Mouse (Mus musculus): ENCODE measurements at regions not wholly inside any gene's neighbourhood (a gene's known extent, or its start where the extent isn't known, plus 50 kb on each side); places are given as distances from the start of the nearest gene placed in this dataset.

GRCm38 (mm10) chr9:51518376-51518775, 189.7 kb upstream of the 1810046K07Rik start:
- peak; percentile 32 for DNase-seq (ENCODE audit: low read depth, low spot score)

GRCm38 (mm10) chr9:51523471-51523870, 194.8 kb upstream of the 1810046K07Rik start:
- no peak for DNase-seq (ENCODE audit: low read depth, low spot score)

DNA sequence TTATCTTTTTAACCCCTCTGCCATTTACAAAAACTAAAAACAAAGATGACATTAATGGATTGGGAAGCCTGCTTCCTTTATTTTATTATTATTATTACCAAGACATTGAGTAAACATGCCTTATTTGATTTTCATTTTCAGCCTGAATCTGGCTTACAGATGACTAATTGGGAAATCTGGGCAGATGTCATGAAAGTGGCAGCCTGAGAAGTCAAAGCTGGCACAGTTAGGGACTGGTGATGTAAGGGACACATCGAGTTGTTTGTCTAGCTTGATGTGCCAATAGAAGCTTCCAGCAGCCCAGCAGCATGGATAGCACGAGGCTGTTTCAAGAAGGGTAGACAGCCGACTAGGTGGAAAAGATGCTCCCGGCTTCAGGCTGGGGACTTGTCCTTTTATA, 197.2 kb upstream of the 1810046K07Rik start:
- DNase-seq (ENCODE audit: low read depth, low spot score): no peak

GRCm38 (mm10) chr9:51538894-51539293, 210.2 kb upstream of the 1810046K07Rik start:
- DNase-seq (ENCODE audit: low read depth, low spot score): no peak

DNA sequence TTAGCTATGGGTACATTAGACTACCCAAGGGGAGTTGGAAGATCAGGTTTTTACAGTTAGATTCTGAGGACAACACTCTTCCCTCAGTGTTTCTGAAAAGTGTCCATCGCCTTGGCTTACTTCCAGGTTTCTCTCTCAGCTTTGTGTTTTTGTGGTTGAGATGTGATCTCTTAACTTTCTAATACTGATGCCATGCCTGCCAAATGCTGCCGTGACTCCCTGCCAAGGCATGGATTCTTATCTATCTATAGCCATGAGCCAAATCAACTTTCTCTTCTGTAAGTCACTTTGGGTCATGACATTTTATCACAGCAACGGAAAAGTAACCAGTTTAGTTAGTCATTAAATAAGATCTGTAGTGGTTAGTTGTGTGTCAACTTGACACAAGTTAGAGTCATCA, 213.2 kb upstream of the 1810046K07Rik start:
- DNase-seq (ENCODE audit: low read depth, low spot score): no peak

GRCm38 (mm10) chr9:51572040-51572439, 193.1 kb upstream of the Arhgap20 start:
- DNase-seq (ENCODE audit: low read depth, low spot score): peak; percentile 23

- no peak for DNase-seq (ENCODE audit: low read depth, low spot score)
These were observed 183.5 kb upstream of the Arhgap20 start for GRCm38 (mm10) chr9:51581601-51582000.

DNA sequence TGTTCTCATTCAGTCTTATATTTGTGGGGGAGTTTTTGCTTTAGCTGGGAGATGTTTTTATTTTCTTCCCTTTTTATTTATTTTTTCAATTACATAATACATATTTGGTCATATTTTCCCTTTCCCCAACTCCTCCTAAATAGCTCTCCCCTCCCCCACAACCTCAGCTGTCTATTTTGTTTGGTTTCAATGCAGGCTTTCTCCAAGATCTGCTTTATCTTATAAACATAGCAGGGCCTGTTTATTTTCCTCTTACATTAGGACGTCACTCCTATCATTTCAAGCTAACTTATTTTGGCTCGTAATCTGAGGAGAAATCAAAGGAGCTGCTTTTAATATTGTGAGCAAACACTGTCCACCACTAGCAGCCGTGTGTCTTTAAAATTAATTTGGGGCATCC, 171.4 kb upstream of the Arhgap20 start:
- DNase-seq (ENCODE audit: low read depth, low spot score): no peak

GRCm38 (mm10) chr9:51598706-51599105, 166.4 kb upstream of the Arhgap20 start:
- DNase-seq (ENCODE audit: low read depth, low spot score): peak; percentile 32

DNA sequence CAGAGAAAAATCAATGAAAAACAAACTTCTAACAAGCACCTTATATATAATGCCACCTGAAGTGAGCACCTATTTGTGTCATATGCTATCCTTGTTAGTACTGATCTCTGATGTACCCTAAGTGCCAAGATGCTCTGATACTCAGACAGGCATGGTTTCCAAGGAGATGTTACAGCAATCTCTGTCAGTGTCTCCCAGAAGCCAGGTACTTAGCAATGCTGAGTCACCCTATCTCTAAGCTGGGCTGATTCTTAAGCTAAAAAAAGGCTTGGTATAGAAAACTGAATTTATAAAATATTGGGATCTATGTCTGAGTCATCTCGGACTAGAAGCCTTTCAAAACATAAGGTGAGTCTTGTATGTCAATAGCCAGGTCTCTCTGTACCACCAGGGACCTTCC, 157.0 kb upstream of the Arhgap20 start:
- DNase-seq (ENCODE audit: low read depth, low spot score): peak; percentile 63

DNA sequence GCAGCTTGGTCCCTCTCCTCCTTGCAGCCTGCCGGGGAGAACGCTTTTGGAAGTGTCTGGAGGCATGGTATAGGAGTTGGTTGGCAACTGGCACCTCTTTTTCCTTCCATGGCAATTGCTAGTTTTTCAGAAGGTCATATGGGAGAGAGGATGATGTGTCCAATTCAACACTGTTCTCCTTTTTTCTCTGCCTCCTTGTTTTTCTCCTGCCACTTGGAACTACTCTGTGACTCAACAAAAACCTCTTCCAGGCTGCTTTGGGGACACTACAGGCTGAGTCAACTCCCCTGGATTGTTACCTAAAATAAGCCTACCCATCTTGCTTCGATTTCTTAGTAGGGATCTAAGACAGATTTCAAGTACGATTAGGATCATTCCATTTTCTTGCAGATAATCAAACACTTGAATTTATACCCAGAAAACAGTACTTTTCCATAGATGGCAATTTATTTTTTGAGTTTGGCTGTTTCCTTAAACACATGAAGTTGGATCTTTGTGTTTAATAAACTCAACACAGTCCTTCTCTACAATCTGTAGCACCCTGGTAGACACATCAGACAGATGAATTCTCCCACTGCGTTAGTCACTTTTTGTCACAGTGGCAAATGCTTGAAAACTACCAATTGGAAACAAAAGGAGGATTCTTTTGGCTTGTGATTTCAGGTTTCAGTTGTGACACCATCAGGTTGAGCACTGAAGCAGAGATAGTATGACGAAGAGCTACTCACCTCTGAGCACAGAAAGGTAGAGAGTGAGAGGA, 156.3 kb upstream of the Arhgap20 start:
- peak; percentile 39 for DNase-seq (ENCODE audit: low read depth, low spot score)

DNA sequence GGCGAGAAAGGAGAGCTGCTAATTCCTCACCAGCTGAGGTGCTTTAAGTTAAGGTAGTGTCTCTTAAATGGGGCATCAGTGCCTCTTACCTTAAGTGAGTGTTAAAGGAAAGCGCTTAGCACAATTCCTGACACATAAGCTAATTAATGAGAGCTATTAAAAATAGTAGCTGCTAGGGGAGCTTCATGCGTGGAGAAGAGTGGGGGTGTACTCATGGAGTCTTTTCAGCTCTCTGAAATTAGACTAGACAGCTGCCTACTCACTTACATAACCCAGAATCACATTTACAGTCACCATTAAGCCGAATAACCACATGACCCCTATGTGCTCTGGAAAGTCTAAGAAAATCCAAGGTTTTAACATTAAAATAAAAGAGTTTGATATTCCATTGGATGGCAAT, 139.0 kb upstream of the Arhgap20 start:
- peak; percentile 53 for DNase-seq (ENCODE audit: low read depth, low spot score)

- no peak for DNase-seq (ENCODE audit: low read depth, low spot score)
These were observed 129.0 kb upstream of the Arhgap20 start for GRCm38 (mm10) chr9:51636097-51636496.

- DNase-seq (ENCODE audit: low read depth, low spot score): no peak
These were observed 128.5 kb upstream of the Arhgap20 start for GRCm38 (mm10) chr9:51636559-51637127.

DNA sequence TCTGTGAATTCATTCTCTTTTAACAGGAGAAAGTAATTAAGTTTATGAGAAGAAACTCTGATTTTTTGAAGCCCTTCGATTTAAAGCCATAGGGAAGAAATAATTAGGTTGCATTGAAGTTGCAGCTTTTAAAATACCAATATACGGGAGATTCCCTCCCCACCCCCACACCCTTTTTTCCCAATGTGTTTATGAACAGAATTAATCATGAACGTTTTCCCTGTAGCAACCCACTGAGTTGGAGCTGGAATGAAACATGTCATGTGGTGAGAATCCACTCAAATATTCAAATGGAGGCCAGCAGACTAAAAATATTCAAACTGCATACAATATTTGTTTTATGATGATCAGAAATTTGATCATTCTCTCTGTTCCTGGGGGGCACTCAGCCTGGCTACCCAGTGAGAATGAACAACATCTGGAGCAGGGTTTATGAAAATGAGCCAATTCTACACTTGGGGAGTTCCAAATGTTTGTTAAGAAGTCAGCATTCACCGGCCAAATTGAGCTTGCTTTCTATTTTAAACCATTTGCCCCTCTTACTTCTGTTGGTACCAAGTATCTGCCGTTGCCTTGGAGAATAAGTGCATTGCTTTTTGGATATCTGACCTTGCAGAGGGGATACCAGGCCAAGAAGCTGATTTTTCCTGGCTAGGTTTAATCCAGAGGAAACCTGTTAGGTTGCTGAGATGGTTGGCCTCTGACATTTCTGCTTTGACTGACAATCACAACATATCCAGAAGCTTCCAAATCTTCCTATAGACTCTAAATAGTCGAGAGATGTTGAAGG, 127.8 kb upstream of the Arhgap20 start:
- DNase-seq (ENCODE audit: low read depth, low spot score): no peak

GRCm38 (mm10) chr9:51641706-51642105, 123.4 kb upstream of the Arhgap20 start:
- peak; percentile 57 for DNase-seq (ENCODE audit: low read depth, low spot score)

GRCm38 (mm10) chr9:51645426-51645825, 119.7 kb upstream of the Arhgap20 start:
- no peak for DNase-seq (ENCODE audit: low read depth, low spot score)

- no peak for DNase-seq (ENCODE audit: low read depth, low spot score)
These were observed 111.5 kb upstream of the Arhgap20 start for GRCm38 (mm10) chr9:51653376-51654292.

DNA sequence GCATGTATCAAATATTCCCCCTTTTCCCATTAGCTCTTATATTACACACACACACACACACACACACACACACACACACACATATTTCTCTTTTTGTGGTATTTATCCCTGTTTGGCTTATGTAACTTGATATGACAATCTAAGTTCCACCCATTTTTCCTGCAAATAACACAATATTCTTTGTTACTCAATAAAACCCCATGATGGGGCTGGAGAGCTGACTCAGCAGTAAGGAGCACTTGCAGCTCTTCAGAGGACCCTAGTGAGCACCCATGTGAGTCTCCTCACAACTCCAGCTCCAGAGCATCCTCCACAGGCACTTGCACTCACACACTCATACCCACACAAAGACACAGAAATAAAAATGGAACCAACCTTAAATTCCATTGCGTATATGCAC, 110.5 kb upstream of the Arhgap20 start:
- no peak for DNase-seq (ENCODE audit: low read depth, low spot score)

DNA sequence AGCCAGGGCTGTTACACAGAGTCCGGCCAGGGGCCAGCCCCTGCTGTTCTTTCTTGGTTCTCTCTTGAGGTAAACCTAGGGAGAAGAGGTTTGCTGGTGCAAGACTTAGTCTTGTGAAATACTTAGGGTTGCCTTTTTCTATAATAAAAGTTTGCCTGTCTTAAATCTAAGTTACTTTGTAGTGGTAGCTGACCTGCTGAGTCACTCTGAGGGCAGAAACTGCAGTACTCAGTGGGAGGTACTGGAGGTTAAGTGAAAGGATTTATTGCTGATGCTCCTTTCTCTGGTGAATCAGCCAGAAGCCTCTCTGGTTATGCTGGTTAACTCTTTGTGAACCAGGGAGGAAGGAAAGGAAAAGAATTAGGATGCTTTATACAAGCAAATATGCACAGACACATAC, 107.3 kb upstream of the Arhgap20 start:
- DNase-seq (ENCODE audit: low read depth, low spot score): no peak

Data from telencephalon, adult 2 months (tissue).